Mouse (Mus musculus): ENCODE measurements around the gene Gm10974.

- TF ChIP-seq POLR2A (IDR thresholded peaks at IDR 0.05; ENCODE audit: low read depth, low read length) = no peak
- no peak for TF ChIP-seq CTCF (IDR thresholded peaks at IDR 0.05; ENCODE audit: borderline replicate concordance, insufficient read depth, low read length)
These were observed 61.3 kb downstream of the Gm10974 start for GRCm38 (mm10) chr7:66427053-66427436.
